Mouse (Mus musculus) lung, embryonic 16.5 days (tissue): ENCODE results near the gene Per1. TPM values are rescaled to one million over a fixed set of nuclear protein-coding genes. Genes with fewer than 3 reads are reported as not detected.

Experiments used
- ATAC-seq: fragments of 200-750 bp; cut with Nextera tagmentation; 2 replicates; pipeline ENCODE4 v1.8.0; 2017; ENCODE audit warnings: low read depth, mild to moderate bottlenecking, moderate library complexity
- H3K27ac ChIP-seq: fragments of 300-500 bp; sonication (generic); 2 replicates; pipeline ENCODE4 v1.5.1; 2014; ENCODE audit warnings: mild to moderate bottlenecking, control low read depth, low read length
- H3K27me3 ChIP-seq: fragments of 300-500 bp; sonication (generic); 2 replicates; pipeline ENCODE4 v1.6.1; 2014; ENCODE audit warnings: low read depth, low read length, mixed read lengths; ENCODE audit not compliant: control insufficient read depth, insufficient read depth
- H3K36me3 ChIP-seq: fragments of 300-500 bp; sonication (generic); 2 replicates; pipeline ENCODE4 v1.6.1; 2014; ENCODE audit warnings: low read length; ENCODE audit not compliant: control insufficient read depth, insufficient read depth
- H3K4me1 ChIP-seq: fragments of 300-500 bp; sonication (generic); replicated peaks from 2 replicates; pipeline ENCODE4 v1.6.1; 2014; ENCODE audit warnings: low read length, mixed read lengths; ENCODE audit not compliant: control insufficient read depth, insufficient read depth
- H3K4me2 ChIP-seq: fragments of 300-500 bp; sonication (generic); 2 replicates; pipeline ENCODE4 v1.6.1; 2014; ENCODE audit warnings: low read depth, low read length, control low read depth
- H3K4me3 ChIP-seq: fragments of 300-500 bp; sonication (generic); 2 replicates; pipeline ENCODE4 v1.5.1; 2014; ENCODE audit warnings: mild to moderate bottlenecking, low read length, control low read depth
- H3K9ac ChIP-seq: fragments of 300-500 bp; sonication (generic); 2 replicates; pipeline ENCODE4 v1.6.1; 2014; ENCODE audit warnings: low read length, control low read depth
- H3K9me3 ChIP-seq: fragments of 300-500 bp; sonication (generic); 2 replicates; pipeline ENCODE4 v1.6.1; 2016; ENCODE audit warnings: low read length; ENCODE audit not compliant: control insufficient read depth
- WGBS: fragments of 180-500 bp; shearing (Covaris S2); extraction: QIAGEN DNeasy Blood & Tissue Kit; methylation state at CpG from one replicate; pipeline ENCODE4 v1.1.7; 2014; 5-methylcytosine and 5-hydroxymethylcytosine counted together
- polyA plus RNA-seq: library from polyadenylated mRNA; unstranded; fragments of >200 nt; fragmentation: Nextera tagmentation; extraction: Ambion mirVana; gene quantifications from 2 replicates; pipeline ENCODE4 v1.2.1, GENCODE M21; 2015

Per1 gene
- 31.1 and 32.4 TPM in 2 replicates for polyA plus RNA-seq

GRCm38 (mm10) chr11:69094697-69095429 lies at the start of gene Per1:
TSS of gene Per1 (plus strand) at chr11:69095217.
- ATAC-seq: peak; percentile 86
- under 1% methylated on average over 37 of the region's 37 CpGs for WGBS
- Histone ChIP-seq H3K27me3 (no peaks in the 10 kb centered on the region), H3K4me3 (peak within 1 kb of the TSS; percentile 68), H3K9ac (peak within 1 kb of the TSS; percentile 86), H3K27ac (peak within 1 kb of the TSS; percentile 98), H3K9me3 (no peaks in the 10 kb centered on the region), H3K36me3 (peaks cover 8% of the 10 kb centered on the region; the same call in 1 of the 2 replicates), H3K4me1 (peaks cover 36% of the 10 kb centered on the region), H3K4me2 (peak within 1 kb of the TSS; percentile 96)

- Histone ChIP-seq H3K9me3 (no peaks in the 10 kb centered on the region), H3K4me2 (peak within 1 kb of the TSS; percentile 82), H3K27me3 (no peaks in the 10 kb centered on the region), H3K4me3 (peak within 1 kb of the TSS; percentile 88), H3K4me1 (peaks cover 20% of the 10 kb centered on the region), H3K36me3 (peaks cover 11% of the 10 kb centered on the region), H3K27ac (peak within 1 kb of the TSS; percentile 95), H3K9ac (peak within 1 kb of the TSS; percentile 86)
- WGBS: under 1% methylated on average over 54 of the region's 54 CpGs
- ATAC-seq: peak; percentile 82
Observed at GRCm38 (mm10) chr11:69045531-69046394, 49.3 kb upstream of the Per1 start, which contains the start of gene Aurkb. TSS of gene Aurkb (plus strand) at chr11:69045647.

GRCm38 (mm10) chr11:69046395-69046774 lies 48.6 kb upstream of the Per1 start:
- peaks cover 20% of the 10 kb centered on the region for H3K4me1 ChIP-seq
- H3K27ac ChIP-seq: peak overlapping the region; percentile 95
- peak overlapping the region; percentile 82 for H3K4me2 ChIP-seq
- peak overlapping the region; percentile 88 for H3K4me3 ChIP-seq
- H3K27me3 ChIP-seq: no peaks in the 10 kb centered on the region
- peak overlapping the region; percentile 86 for H3K9ac ChIP-seq
- WGBS: 1% methylated on average over 9 of the region's 9 CpGs
- no peak for ATAC-seq
- H3K9me3 ChIP-seq: no peaks in the 10 kb centered on the region
- H3K36me3 ChIP-seq: peaks cover 16% of the 10 kb centered on the region

GRCm38 (mm10) chr11:69047592-69047991 lies 47.4 kb upstream of the Per1 start:
- Histone ChIP-seq H3K27me3 (no peaks in the 10 kb centered on the region), H3K27ac (no peak overlapping the region), H3K4me3 (peak overlapping the region; percentile 88), H3K9me3 (no peaks in the 10 kb centered on the region), H3K4me2 (peak overlapping the region; percentile 82), H3K36me3 (peaks cover 16% of the 10 kb centered on the region), H3K4me1 (peaks cover 20% of the 10 kb centered on the region), H3K9ac (no peak overlapping the region; the same call in 1 of the 2 replicates)
- WGBS: 84% methylated on average over 12 of the region's 12 CpGs
- no peak for ATAC-seq

- H3K36me3 ChIP-seq: peaks cover 16% of the 10 kb centered on the region
- no peak overlapping the region for H3K9ac ChIP-seq
- H3K4me3 ChIP-seq: no peak overlapping the region
Observed at GRCm38 (mm10) chr11:69048151-69048550, 46.9 kb upstream of the Per1 start.

GRCm38 (mm10) chr11:69050748-69051147 lies 44.3 kb upstream of the Per1 start:
- ATAC-seq: no peak
- Histone ChIP-seq H3K4me3 (no peak overlapping the region), H3K4me1 (peaks cover 18% of the 10 kb centered on the region), H3K27me3 (no peaks in the 10 kb centered on the region), H3K4me2 (no peak overlapping the region), H3K36me3 (peaks cover 16% of the 10 kb centered on the region), H3K27ac (no peak overlapping the region), H3K9ac (no peak overlapping the region), H3K9me3 (no peaks in the 10 kb centered on the region)
- 77% methylated on average over 8 of the region's 8 CpGs for WGBS

More at GRCm38 (mm10) chr11:69048151-69048550, 46.9 kb upstream of the Per1 start:
- ATAC-seq: no peak
- H3K9me3 ChIP-seq: no peaks in the 10 kb centered on the region
- peaks cover 20% of the 10 kb centered on the region for H3K4me1 ChIP-seq
- no peaks in the 10 kb centered on the region for H3K27me3 ChIP-seq
- no peak overlapping the region for H3K4me2 ChIP-seq
- 88% methylated on average over 14 of the region's 14 CpGs for WGBS
- H3K27ac ChIP-seq: no peak overlapping the region

- no peak for ATAC-seq
- H3K27me3 ChIP-seq: no peaks in the 10 kb centered on the region
- H3K36me3 ChIP-seq: peaks cover 16% of the 10 kb centered on the region
Observed at GRCm38 (mm10) chr11:69051771-69052170, 43.2 kb upstream of the Per1 start.

GRCm38 (mm10) chr11:69052824-69053421 lies 42.1 kb upstream of the Per1 start:
- ATAC-seq: no peak
- H3K4me2 ChIP-seq: no peak overlapping the region
- WGBS: 81% methylated on average over 2 of the region's 2 CpGs
- H3K4me3 ChIP-seq: no peak overlapping the region
- no peaks in the 10 kb centered on the region for H3K9me3 ChIP-seq
- H3K4me1 ChIP-seq: peaks cover 4% of the 10 kb centered on the region; the same call in 1 of the 2 replicates
- no peak overlapping the region for H3K9ac ChIP-seq
- no peaks in the 10 kb centered on the region for H3K27me3 ChIP-seq
- H3K27ac ChIP-seq: no peak overlapping the region
- H3K36me3 ChIP-seq: peaks cover 16% of the 10 kb centered on the region

More at GRCm38 (mm10) chr11:69051771-69052170, 43.2 kb upstream of the Per1 start:
- H3K4me2 ChIP-seq: no peak overlapping the region
- 61% methylated on average over 4 of the region's 4 CpGs for WGBS
- no peaks in the 10 kb centered on the region for H3K9me3 ChIP-seq
- H3K9ac ChIP-seq: no peak overlapping the region
- H3K27ac ChIP-seq: no peak overlapping the region
- no peak overlapping the region for H3K4me3 ChIP-seq
- H3K4me1 ChIP-seq: peaks cover 13% of the 10 kb centered on the region
